Mouse (Mus musculus): ENCODE data around the gene Gli3. TPM values are rescaled to one million over a fixed set of nuclear protein-coding genes. Genes with fewer than 3 reads are reported as not detected.
A peak's percentile ranks its signal among the peaks of the same experiment; 100 is the strongest.

Gene Gli3
- polyA plus RNA-seq, 1 experiment from 2014 or later = 2.6 TPM

- H3K27ac ChIP-seq (replicated peaks) = peak overlapping the region; percentile 73
- H3K9ac ChIP-seq (replicated peaks) = peak overlapping the region; percentile 55
- peak overlapping the region; percentile 57 for H3K4me3 ChIP-seq (replicated peaks)
- 0% methylated on average over 50 of the region's 51 CpGs for WGBS
- H3K9me3 ChIP-seq (replicated peaks) = no peaks in the 10 kb centered on the region
- peaks cover 20% of the 10 kb centered on the region for H3K27me3 ChIP-seq (replicated peaks)
- H3K4me2 ChIP-seq = peak overlapping the region; percentile 98
- H3K4me1 ChIP-seq = peaks cover 20% of the 10 kb centered on the region
- H3K36me3 ChIP-seq = no peaks in the 10 kb centered on the region
- ATAC-seq (ENCODE audit: low FRiP score) = peak; percentile 28; the same call in 1 of the 2 replicates
These were observed 1.1 kb downstream of the Gli3 start for GRCm38 (mm10) chr13:15464081-15464526.

GRCm38 (mm10) chr13:15464741-15465250 is 1.8 kb downstream of the Gli3 start:
- no peak for ATAC-seq (ENCODE audit: low FRiP score)
- H3K4me2 ChIP-seq = peak overlapping the region; percentile 98
- peak overlapping the region; percentile 57 for H3K4me3 ChIP-seq (replicated peaks)
- H3K9ac ChIP-seq (replicated peaks) = peak overlapping the region; percentile 55; the same call in 1 of the 2 replicates
- no peaks in the 10 kb centered on the region for H3K36me3 ChIP-seq
- no peaks in the 10 kb centered on the region for H3K9me3 ChIP-seq (replicated peaks)
- H3K4me1 ChIP-seq = peaks cover 20% of the 10 kb centered on the region
- H3K27me3 ChIP-seq (replicated peaks) = peaks cover 20% of the 10 kb centered on the region
- peak overlapping the region; percentile 73 for H3K27ac ChIP-seq (replicated peaks)
- WGBS = 2% methylated on average over 11 of the region's 11 CpGs

- Histone ChIP-seq H3K4me1 (peaks cover 20% of the 10 kb centered on the region), H3K9me3 (replicated peaks) (no peaks in the 10 kb centered on the region), H3K4me2 (peak overlapping the region; percentile 13; the same call in 1 of the 2 replicates), H3K9ac (replicated peaks) (no peak overlapping the region), H3K27me3 (replicated peaks) (peaks cover 20% of the 10 kb centered on the region), H3K4me3 (replicated peaks) (no peak overlapping the region), H3K27ac (replicated peaks) (no peak overlapping the region), H3K36me3 (no peaks in the 10 kb centered on the region)
- WGBS = 22% methylated on average over 6 of the region's 6 CpGs
- no peak for ATAC-seq (ENCODE audit: low FRiP score)
These were observed 3.5 kb downstream of the Gli3 start for GRCm38 (mm10) chr13:15466496-15466895.

- WGBS = 26% methylated on average over 3 of the region's 3 CpGs
- Histone ChIP-seq H3K27ac (replicated peaks) (no peak overlapping the region), H3K4me1 (peaks cover 20% of the 10 kb centered on the region), H3K9ac (replicated peaks) (no peak overlapping the region), H3K9me3 (replicated peaks) (no peaks in the 10 kb centered on the region), H3K4me2 (no peak overlapping the region), H3K4me3 (replicated peaks) (no peak overlapping the region), H3K27me3 (replicated peaks) (peaks cover 19% of the 10 kb centered on the region), H3K36me3 (no peaks in the 10 kb centered on the region)
- ATAC-seq (ENCODE audit: low FRiP score) = no peak
These were observed 4.4 kb downstream of the Gli3 start for GRCm38 (mm10) chr13:15467409-15467808.

DNA sequence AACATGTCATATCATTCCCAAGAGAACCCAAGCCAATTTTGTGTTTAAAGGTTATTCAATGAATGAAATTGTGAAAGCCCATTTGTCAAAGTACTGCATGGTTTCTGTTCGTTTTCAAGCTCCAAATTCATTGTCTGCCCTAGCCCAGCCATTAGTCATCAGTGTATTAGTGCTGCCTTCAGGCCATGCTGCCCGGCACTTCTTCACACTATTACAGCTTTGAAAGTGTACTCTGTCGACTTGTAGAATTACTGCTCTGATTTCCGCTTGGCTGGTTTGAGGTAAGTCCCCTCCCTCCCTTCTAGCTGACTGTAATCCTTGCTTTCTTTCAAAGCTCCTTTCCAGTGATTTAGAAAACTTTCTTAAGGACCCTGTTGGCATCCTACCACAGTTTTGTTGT is 5.4 kb downstream of the Gli3 start:
- Histone ChIP-seq H3K4me2 (no peak overlapping the region), H3K27me3 (replicated peaks) (peaks cover 12% of the 10 kb centered on the region), H3K9me3 (replicated peaks) (no peaks in the 10 kb centered on the region), H3K27ac (replicated peaks) (no peak overlapping the region), H3K36me3 (no peaks in the 10 kb centered on the region), H3K9ac (replicated peaks) (no peak overlapping the region), H3K4me1 (peaks cover 16% of the 10 kb centered on the region), H3K4me3 (replicated peaks) (no peak overlapping the region)
- WGBS = 29% methylated on average over 4 of the region's 4 CpGs
- no peak for ATAC-seq (ENCODE audit: low FRiP score)

GRCm38 (mm10) chr13:15470056-15470455 is 7.0 kb downstream of the Gli3 start:
- no peaks in the 10 kb centered on the region for H3K9me3 ChIP-seq (replicated peaks)
- no peak overlapping the region for H3K4me2 ChIP-seq
- no peak for ATAC-seq (ENCODE audit: low FRiP score)
- H3K4me3 ChIP-seq (replicated peaks) = no peak overlapping the region
- peaks cover 1% of the 10 kb centered on the region for H3K4me1 ChIP-seq
- H3K27me3 ChIP-seq (replicated peaks) = peaks cover 4% of the 10 kb centered on the region; the same call in 1 of the 2 replicates
- H3K36me3 ChIP-seq = no peaks in the 10 kb centered on the region
- no peak overlapping the region for H3K27ac ChIP-seq (replicated peaks)
- H3K9ac ChIP-seq (replicated peaks) = no peak overlapping the region
- WGBS = 55% methylated on average over 3 of the region's 3 CpGs

GRCm38 (mm10) chr13:15472712-15473111 is 9.7 kb downstream of the Gli3 start:
- Histone ChIP-seq H3K4me3 (replicated peaks) (no peak overlapping the region), H3K4me2 (no peak overlapping the region), H3K9me3 (replicated peaks) (no peaks in the 10 kb centered on the region), H3K4me1 (no peaks in the 10 kb centered on the region), H3K9ac (replicated peaks) (no peak overlapping the region), H3K36me3 (no peaks in the 10 kb centered on the region), H3K27ac (replicated peaks) (no peak overlapping the region), H3K27me3 (replicated peaks) (no peaks in the 10 kb centered on the region)
- 62% methylated on average over 3 of the region's 3 CpGs for WGBS
- ATAC-seq (ENCODE audit: low FRiP score) = no peak

GRCm38 (mm10) chr13:15474393-15474792 is 11.4 kb downstream of the Gli3 start:
- Histone ChIP-seq H3K9ac (replicated peaks) (no peak overlapping the region), H3K36me3 (no peaks in the 10 kb centered on the region)
- WGBS = 55% methylated on average over 2 of the region's 2 CpGs

DNA sequence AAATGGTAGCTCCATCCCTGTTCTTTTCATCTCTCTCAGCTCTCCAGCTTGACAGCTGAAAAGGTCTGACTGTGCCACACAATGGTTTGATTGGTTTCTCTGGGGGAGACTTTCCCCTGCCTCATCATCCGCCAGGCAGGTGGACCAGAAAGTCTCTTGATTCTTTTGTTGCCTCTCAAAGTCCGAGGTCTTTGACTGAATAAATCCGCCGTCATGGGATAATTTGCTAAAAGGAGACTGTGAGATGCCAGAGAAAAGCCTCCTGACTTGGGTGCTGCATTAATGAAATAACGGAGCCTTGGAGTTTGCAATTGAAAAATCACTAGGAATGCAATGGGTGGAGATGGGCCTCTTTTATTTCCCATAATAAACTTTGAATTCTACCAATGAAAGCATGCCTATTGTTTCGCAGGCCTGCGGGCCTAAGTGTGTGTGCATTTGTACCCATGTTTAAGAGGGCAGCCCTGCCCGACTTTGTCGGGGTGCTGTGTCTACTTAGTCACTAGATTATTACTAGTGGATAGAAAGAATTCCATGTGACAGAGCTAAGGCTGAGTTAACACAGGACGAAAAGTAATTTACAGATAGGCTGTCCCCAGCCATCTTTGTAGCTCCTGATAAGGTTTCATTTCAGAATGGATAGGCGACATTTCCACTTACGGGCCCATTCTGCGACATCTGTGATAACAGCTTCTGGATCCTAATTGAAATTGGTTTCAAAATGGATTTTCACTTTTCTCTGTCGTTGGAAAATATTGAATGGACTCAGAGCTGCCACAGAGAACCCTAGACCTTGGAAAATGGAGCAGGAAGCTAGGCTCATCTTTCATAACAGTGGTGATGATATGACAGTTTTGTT is 23.2 kb downstream of the Gli3 start:
- Histone ChIP-seq H3K4me2 (peak overlapping the region; percentile 17), H3K9ac (replicated peaks) (no peak overlapping the region), H3K27ac (replicated peaks) (no peak overlapping the region), H3K4me1 (peaks cover 5% of the 10 kb centered on the region), H3K27me3 (replicated peaks) (no peaks in the 10 kb centered on the region), H3K36me3 (no peaks in the 10 kb centered on the region), H3K4me3 (replicated peaks) (no peak overlapping the region), H3K9me3 (replicated peaks) (no peaks in the 10 kb centered on the region)
- 22% methylated on average over 14 of the region's 14 CpGs for WGBS
- peak; percentile 39; the same call in 1 of the 2 replicates for ATAC-seq (ENCODE audit: low FRiP score)

More at GRCm38 (mm10) chr13:15474393-15474792, 11.4 kb downstream of the Gli3 start:
- H3K27ac ChIP-seq (replicated peaks) = no peak overlapping the region
- no peak overlapping the region for H3K4me2 ChIP-seq
- no peak overlapping the region for H3K4me3 ChIP-seq (replicated peaks)
- no peak for ATAC-seq (ENCODE audit: low FRiP score)
- no peaks in the 10 kb centered on the region for H3K9me3 ChIP-seq (replicated peaks)
- no peaks in the 10 kb centered on the region for H3K27me3 ChIP-seq (replicated peaks)
- H3K4me1 ChIP-seq = no peaks in the 10 kb centered on the region

DNA sequence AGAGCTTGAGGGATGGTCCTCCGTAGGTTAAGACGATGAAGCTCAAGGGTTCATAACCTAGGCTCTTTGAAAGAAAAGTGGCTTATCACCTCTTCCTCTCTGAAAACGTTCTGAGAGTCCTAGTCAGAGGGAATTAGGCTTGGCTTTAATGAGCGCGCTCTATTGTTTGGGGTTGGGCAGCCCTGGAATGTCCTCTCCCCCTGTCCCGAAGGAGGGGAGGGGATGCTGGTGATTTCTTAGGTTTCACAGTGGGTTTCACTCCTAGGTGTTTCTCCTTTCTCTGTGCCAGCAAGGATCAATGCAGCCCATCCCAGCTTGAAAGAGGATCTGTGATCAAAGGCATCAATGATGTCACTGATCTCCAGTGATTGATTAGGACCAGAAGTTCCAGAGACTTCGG is 24.3 kb downstream of the Gli3 start:
- H3K36me3 ChIP-seq = no peaks in the 10 kb centered on the region
- no peaks in the 10 kb centered on the region for H3K27me3 ChIP-seq (replicated peaks)
- H3K4me2 ChIP-seq = no peak overlapping the region
- no peak overlapping the region for H3K27ac ChIP-seq (replicated peaks)
- no peak overlapping the region for H3K9ac ChIP-seq (replicated peaks)
- no peaks in the 10 kb centered on the region for H3K9me3 ChIP-seq (replicated peaks)
- no peak for ATAC-seq (ENCODE audit: low FRiP score)
- 22% methylated on average over 7 of the region's 7 CpGs for WGBS
- no peak overlapping the region for H3K4me3 ChIP-seq (replicated peaks)
- peaks cover 5% of the 10 kb centered on the region for H3K4me1 ChIP-seq

DNA sequence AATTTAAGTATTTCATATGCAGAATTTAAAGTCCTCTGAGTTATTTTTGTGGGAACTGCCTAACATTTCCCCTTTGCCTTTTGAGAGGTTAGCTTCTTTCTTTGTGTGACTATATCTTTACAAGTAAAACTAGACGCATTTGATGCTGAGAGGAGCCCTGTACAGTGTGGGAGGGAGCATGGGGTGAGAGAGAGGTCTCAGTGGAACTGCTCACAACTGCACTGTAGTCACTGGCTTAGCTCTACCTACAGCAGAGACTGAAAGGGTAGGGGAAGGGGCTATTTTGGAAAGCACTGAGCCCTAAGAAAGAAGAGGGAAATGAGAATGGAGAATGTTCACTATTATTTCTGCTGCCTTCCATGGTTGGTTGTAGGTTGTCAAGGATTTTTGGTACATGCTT is 25.0 kb downstream of the Gli3 start:
- WGBS = 49% methylated on average over 1 of the region's 1 CpGs
- no peak overlapping the region for H3K9ac ChIP-seq (replicated peaks)
- peaks cover 5% of the 10 kb centered on the region for H3K4me1 ChIP-seq
- H3K27ac ChIP-seq (replicated peaks) = no peak overlapping the region
- no peaks in the 10 kb centered on the region for H3K9me3 ChIP-seq (replicated peaks)
- H3K4me3 ChIP-seq (replicated peaks) = no peak overlapping the region
- H3K36me3 ChIP-seq = no peaks in the 10 kb centered on the region
- H3K4me2 ChIP-seq = no peak overlapping the region
- no peak for ATAC-seq (ENCODE audit: low FRiP score)
- no peaks in the 10 kb centered on the region for H3K27me3 ChIP-seq (replicated peaks)

DNA sequence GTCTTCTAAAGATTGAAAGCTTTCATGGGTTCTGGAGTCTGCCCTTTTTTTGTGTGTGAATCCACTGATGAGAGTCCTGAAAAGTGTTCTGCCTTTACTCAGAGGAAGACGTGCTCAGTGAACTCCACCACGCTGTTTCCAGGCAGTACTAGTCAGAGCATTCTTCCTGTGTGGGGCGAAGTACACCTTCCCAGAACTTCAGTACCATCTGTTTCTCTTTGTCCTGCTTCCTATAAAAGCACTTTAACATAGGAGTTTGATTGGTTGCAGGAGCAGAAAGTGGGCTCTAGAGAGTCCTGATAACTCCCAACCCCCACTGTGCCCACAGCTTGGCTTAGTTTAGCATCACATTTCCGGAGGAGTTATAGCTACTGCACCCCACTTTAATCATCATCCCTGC is 32.8 kb downstream of the Gli3 start:
- Histone ChIP-seq H3K27ac (replicated peaks) (no peak overlapping the region), H3K36me3 (no peaks in the 10 kb centered on the region), H3K9ac (replicated peaks) (no peak overlapping the region), H3K9me3 (replicated peaks) (no peaks in the 10 kb centered on the region), H3K4me3 (replicated peaks) (no peak overlapping the region), H3K4me1 (no peaks in the 10 kb centered on the region), H3K4me2 (no peak overlapping the region), H3K27me3 (replicated peaks) (no peaks in the 10 kb centered on the region)
- 75% methylated on average over 4 of the region's 4 CpGs for WGBS
- ATAC-seq (ENCODE audit: low FRiP score) = no peak

Measured in neural tube, embryonic 15.5 days (tissue).